Mouse (Mus musculus) brain, embryonic 14.5 days (tissue): ENCODE measurements at regions not wholly inside any gene's neighbourhood (a gene's known extent, or its start where the extent isn't known, plus 50 kb on each side); places are given as distances from the start of the nearest gene placed in this dataset.

ENCODE experiments used
- CTCF ChIP-seq: fragments of 200-500 bp; IDR thresholded peaks from 2 replicates; pipeline ENCODE4 v1.5.1; 2012; ENCODE audit warnings: inconsistent platforms, mild to moderate bottlenecking, moderate library complexity, borderline replicate concordance; ENCODE audit not compliant: insufficient read depth, insufficient read length; ENCODE audit errors: extremely low read depth
- POLR2A ChIP-seq: fragments of 200-500 bp; IDR thresholded peaks from 2 replicates; pipeline ENCODE4 v1.6.1; 2012; ENCODE audit warnings: mild to moderate bottlenecking, inconsistent platforms, borderline replicate concordance; ENCODE audit not compliant: poor library complexity, insufficient read depth, insufficient read length, severe bottlenecking; ENCODE audit errors: extremely low read depth

- peak; percentile 82; the same call in 1 of the 2 replicates for TF ChIP-seq CTCF
- TF ChIP-seq POLR2A: no peak
Observed at GRCm38 (mm10) chr8:90708524-90708923, 108.7 kb downstream of the Gm19935 start.
